Comparison of ENCODE assay signal across 8 mouse cellular contexts in the genomic region with DNA sequence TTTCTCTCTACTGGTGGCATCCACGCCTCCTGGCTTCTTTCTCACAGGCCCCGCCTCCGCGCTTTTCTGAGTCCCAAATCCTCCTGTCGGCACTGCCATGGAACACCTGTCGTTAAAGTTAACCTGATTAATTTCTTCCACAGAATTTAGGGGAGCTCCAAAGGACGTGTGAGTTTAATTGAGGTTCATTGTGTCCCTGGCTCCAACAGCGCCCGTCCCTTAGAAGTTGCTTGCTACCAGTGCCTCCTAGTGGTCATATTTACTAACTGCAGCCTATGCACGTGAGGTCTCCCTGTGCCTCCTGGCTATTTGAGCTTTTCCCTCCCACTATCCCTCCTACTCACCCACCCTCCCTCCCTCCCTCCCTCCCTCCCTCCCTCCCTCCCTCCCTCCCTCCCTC. TPM values are rescaled to one million over a fixed set of nuclear protein-coding genes. Genes with fewer than 3 reads are reported as not detected.
DNase-seq lines count a peak whose midpoint lies in the region; ATAC-seq and TF ChIP-seq lines count a peak whose summit lies in the region.

No protein-coding gene starts in this region.

- no peak overlapping the region for H3K9ac ChIP-seq in heart, adult 2 months (ENCODE audit: low read depth, low read length)
- no peak overlapping the region for H3K9ac ChIP-seq in heart, embryonic 11.5 days (ENCODE audit: low read depth, low read length)
- H3K9ac ChIP-seq in heart, embryonic 14.5 days (ENCODE audit: low read length), result no peak overlapping the region
- H3K9ac ChIP-seq in midbrain, embryonic 16.5 days (ENCODE audit: low read depth, low read length), result no peak overlapping the region

- intact Hi-C loops in heart, adult 2 months (cut with DNase I), result loop anchor here (1.0 to 2.0 kb wide), 4 partner anchors 50 to 246 kb away; a partner anchor contains a TSS

- no peak for ATAC-seq in heart, embryonic 11.5 days (replicated peaks; ENCODE audit: insufficient number of reproducible peaks, low FRiP score, low TSS enrichment)
- no peak for ATAC-seq in G1E (ENCODE audit: extremely low read depth, insufficient number of reproducible peaks, low FRiP score, poor library complexity, severe bottlenecking)
- no peak for ATAC-seq in heart, embryonic 14.5 days (ENCODE audit: insufficient number of reproducible peaks, insufficient read depth, low FRiP score, low read depth)
- no peak for ATAC-seq in midbrain, embryonic 16.5 days

- 12% methylated on average over 10 of the region's 10 CpGs for WGBS in heart, adult 2 months
- WGBS in heart, embryonic 11.5 days (ENCODE audit: insufficient replicate concordance), result 10% methylated on average over 10 of the region's 10 CpGs
- 15% methylated on average over 10 of the region's 10 CpGs for WGBS in heart, embryonic 14.5 days
- WGBS in midbrain, embryonic 16.5 days, result 12% methylated on average over 10 of the region's 10 CpGs

- DNase-seq in heart, adult 2 months, result peak; percentile 56 to 63
- DNase-seq in G1E (ENCODE audit: low spot score), result no peak
- DNase-seq in embryo, embryonic 10 days (ENCODE audit: low spot score), result peak; percentile 91
- peak; percentile 81 for DNase-seq in kidney, postnatal 14 days
- peak; percentile 69 for DNase-seq in thymus, postnatal 4 days

- H3K4me1 ChIP-seq in heart, adult 2 months (ENCODE audit: control insufficient read depth, insufficient read depth, low read length), result peaks cover 3% of the 10 kb centered on the region; the same call in 1 of the 2 replicates
- peaks cover 14% of the 10 kb centered on the region for H3K4me1 ChIP-seq in heart, embryonic 11.5 days (ENCODE audit: control insufficient read depth, insufficient read depth, low read length)
- H3K4me1 ChIP-seq in G1E (ENCODE audit: insufficient read depth, low read depth, low read length), result peaks cover 28% of the 10 kb centered on the region
- H3K4me1 ChIP-seq in heart, embryonic 14.5 days (ENCODE audit: control insufficient read depth in 2 of 2, insufficient read depth in 2 of 2, low read length in 2 of 2), result peaks cover 5 to 12% of the 10 kb centered on the region in 2 experiments; a peak in 2 of 4 replicates
- no peaks in the 10 kb centered on the region for H3K4me1 ChIP-seq in midbrain, embryonic 16.5 days (ENCODE audit: control insufficient read depth, insufficient read depth, low read length)

- no peaks in the 10 kb centered on the region for H3K9me3 ChIP-seq in heart, embryonic 11.5 days (replicated peaks; ENCODE audit: control insufficient read depth, low read length)
- H3K9me3 ChIP-seq in G1E (replicated peaks), result no peaks in the 10 kb centered on the region
- no peaks in the 10 kb centered on the region for H3K9me3 ChIP-seq in heart, embryonic 14.5 days (ENCODE audit: control insufficient read depth, low read length)
- H3K9me3 ChIP-seq in midbrain, embryonic 16.5 days (replicated peaks; ENCODE audit: control insufficient read depth, low read length, poor library complexity, severe bottlenecking), result no peaks in the 10 kb centered on the region

- H3K4me3 ChIP-seq in heart, adult 2 months, result no peak overlapping the region
- H3K4me3 ChIP-seq in heart, embryonic 11.5 days (ENCODE audit: low read depth, low read length), result no peak overlapping the region
- no peak overlapping the region for H3K4me3 ChIP-seq in G1E (ENCODE audit: low read depth, low read length)
- H3K4me3 ChIP-seq in heart, embryonic 14.5 days (ENCODE audit: control insufficient read depth in 1 of 2, insufficient read depth in 1 of 2, low read depth in 1 of 2, low read length in 2 of 2), result no peak overlapping the region
- H3K4me3 ChIP-seq in midbrain, embryonic 16.5 days (ENCODE audit: low read depth, low read length), result no peak overlapping the region

- TF ChIP-seq EP300 in heart, adult 2 months (IDR thresholded peaks at IDR 0.05; ENCODE audit: insufficient read depth, low read depth, low read length), result peak; percentile 85; the same call in 1 of the 2 replicates

- no peak overlapping the region for H3K27ac ChIP-seq in heart, adult 2 months
- H3K27ac ChIP-seq in heart, embryonic 11.5 days (ENCODE audit: low read depth, low read length), result no peak overlapping the region
- H3K27ac ChIP-seq in heart, embryonic 14.5 days (replicated peaks in 1 of 2; ENCODE audit: control insufficient read depth in 1 of 2, insufficient read depth in 1 of 2, low read depth in 2 of 2, low read length in 2 of 2), result no peak overlapping the region
- H3K27ac ChIP-seq in midbrain, embryonic 16.5 days (ENCODE audit: low read length), result no peak overlapping the region

- no peaks in the 10 kb centered on the region for H3K27me3 ChIP-seq in heart, adult 2 months (ENCODE audit: control insufficient read depth, insufficient read depth, low read length)
- peaks cover 11% of the 10 kb centered on the region for H3K27me3 ChIP-seq in heart, embryonic 11.5 days (ENCODE audit: control insufficient read depth, insufficient read depth, low read length)
- peaks cover 35% of the 10 kb centered on the region for H3K27me3 ChIP-seq in G1E (ENCODE audit: insufficient read depth, low read length)
- H3K27me3 ChIP-seq in heart, embryonic 14.5 days (ENCODE audit: control insufficient read depth, insufficient read depth, low read length), result peaks cover 17% of the 10 kb centered on the region; the same call in 1 of the 2 replicates
- H3K27me3 ChIP-seq in midbrain, embryonic 16.5 days (ENCODE audit: control insufficient read depth, insufficient read depth, low read depth, low read length), result no peaks in the 10 kb centered on the region

- no peak for TF ChIP-seq POLR2A in heart, adult 2 months (IDR thresholded peaks at IDR 0.05; ENCODE audit: insufficient read depth, low read depth, low read length)

- no peaks in the 10 kb centered on the region for H3K79me2 ChIP-seq in heart, adult 2 months (replicated peaks; ENCODE audit: control insufficient read depth, insufficient read depth, low read length)

- TF ChIP-seq CTCF in heart, adult 2 months (IDR thresholded peaks at IDR 0.05), result peak; percentile 77
- TF ChIP-seq CTCF in G1E (IDR thresholded peaks at IDR 0.05; ENCODE audit: low read depth, low read length), result peak; percentile 86

- H3K36me3 ChIP-seq in heart, adult 2 months (ENCODE audit: control insufficient read depth, insufficient read depth, low read length), result no peaks in the 10 kb centered on the region
- no peaks in the 10 kb centered on the region for H3K36me3 ChIP-seq in heart, embryonic 11.5 days (ENCODE audit: control insufficient read depth, insufficient read depth, low read length)
- H3K36me3 ChIP-seq in G1E (replicated peaks), result peaks cover 22% of the 10 kb centered on the region
- no peaks in the 10 kb centered on the region for H3K36me3 ChIP-seq in heart, embryonic 14.5 days (ENCODE audit: control insufficient read depth, insufficient read depth, low read length)
- H3K36me3 ChIP-seq in midbrain, embryonic 16.5 days (ENCODE audit: control insufficient read depth, insufficient read depth, low read length), result no peaks in the 10 kb centered on the region

- no peak overlapping the region for H3K4me2 ChIP-seq in heart, embryonic 11.5 days
- H3K4me2 ChIP-seq in heart, embryonic 14.5 days (ENCODE audit: low read length), result peak overlapping the region; percentile 27; the same call in 1 of the 2 replicates
- H3K4me2 ChIP-seq in midbrain, embryonic 16.5 days (ENCODE audit: low read length), result peak overlapping the region; percentile 34

RNA-seq across cellular contexts. Expression of a gene that starts 6.8 kb away (rescaled TPM):
- total RNA-seq in heart, adult 2 months (2021), result under 1 TPM in 1 of 2 experiments, not detected in 1; 0.27 TPM
- polyA plus RNA-seq in heart, adult 2 months (2012; rRNA removed), result 0.21 and 0.38 TPM in 2 replicates
- polyA plus RNA-seq in heart, embryonic 11.5 days (2014; fragmentation: Nextera tagmentation; extraction: Ambion mirVana), result 2.9 and 3.3 TPM in 2 replicates
- 21.8 and 23.8 TPM in 2 replicates for total RNA-seq in G1E (2014; fragmentation: Nextera tagmentation)
- 6.8 and 9.4 TPM in 2 replicates for total RNA-seq in G1E (2017)
- polyA plus RNA-seq in G1E (2012), result 47.4 and 50.3 TPM in 2 replicates
- 0.54 and 1.5 TPM in 2 replicates for polyA plus RNA-seq in heart, embryonic 14.5 days (2014; fragmentation: Nextera tagmentation; extraction: Ambion mirVana)
- 223 and 226 TPM in 2 replicates for polyA plus RNA-seq in midbrain, embryonic 16.5 days (2015; fragmentation: Nextera tagmentation; extraction: Ambion mirVana)

RNA-seq across cellular contexts. Expression of a gene that starts 7.9 kb away (rescaled TPM):
- total RNA-seq in heart, adult 2 months (2021), result 10 to 100 TPM in 1 of 2 experiments, 1 to 10 TPM in 1; 8.7 to 10.3 TPM
- polyA plus RNA-seq in heart, adult 2 months (2012; rRNA removed), result 16.3 and 18.4 TPM in 2 replicates
- 9.4 and 10.3 TPM in 2 replicates for polyA plus RNA-seq in heart, embryonic 11.5 days (2014; fragmentation: Nextera tagmentation; extraction: Ambion mirVana)
- not detected in 2 replicates for total RNA-seq in G1E (2014; fragmentation: Nextera tagmentation)
- total RNA-seq in G1E (2017), result not detected in 2 replicates
- polyA plus RNA-seq in G1E (2012), result 0.23 and 0.28 TPM in 2 replicates
- polyA plus RNA-seq in heart, embryonic 14.5 days (2014; fragmentation: Nextera tagmentation; extraction: Ambion mirVana), result 11.8 TPM in 2 replicates
- 2.5 and 2.7 TPM in 2 replicates for polyA plus RNA-seq in midbrain, embryonic 16.5 days (2015; fragmentation: Nextera tagmentation; extraction: Ambion mirVana)

RNA-seq across cellular contexts. Expression of a gene that starts 15.3 kb away (rescaled TPM):
- total RNA-seq in heart, adult 2 months (2021), result 10 to 100 TPM; 39.4 to 46.4 TPM
- 40.5 and 45.7 TPM in 2 replicates for polyA plus RNA-seq in heart, adult 2 months (2012; rRNA removed)
- 39.2 and 42.8 TPM in 2 replicates for polyA plus RNA-seq in heart, embryonic 11.5 days (2014; fragmentation: Nextera tagmentation; extraction: Ambion mirVana)
- total RNA-seq in G1E (2014; fragmentation: Nextera tagmentation) (24.4 and 33.4 TPM in 2 replicates), G1E (2017) (19.3 and 21.4 TPM in 2 replicates)
- polyA plus RNA-seq in G1E (2012), result 102 and 138 TPM in 2 replicates
- 93.5 and 98.5 TPM in 2 replicates for polyA plus RNA-seq in heart, embryonic 14.5 days (2014; fragmentation: Nextera tagmentation; extraction: Ambion mirVana)
- polyA plus RNA-seq in midbrain, embryonic 16.5 days (2015; fragmentation: Nextera tagmentation; extraction: Ambion mirVana), result 81.2 and 89.7 TPM in 2 replicates

RNA-seq across cellular contexts. Expression of a gene that starts 48.7 kb away (rescaled TPM):
- 1 to 10 TPM; 1.5 to 2.0 TPM for total RNA-seq in heart, adult 2 months (2021)
- polyA plus RNA-seq in heart, adult 2 months (2012; rRNA removed), result 0.98 and 1.00 TPM in 2 replicates
- polyA plus RNA-seq in heart, embryonic 11.5 days (2014; fragmentation: Nextera tagmentation; extraction: Ambion mirVana), result 7.0 and 8.8 TPM in 2 replicates
- total RNA-seq in G1E (2014; fragmentation: Nextera tagmentation) (not detected in 2 replicates), G1E (2017) (0.12 and 0.22 TPM in 2 replicates)
- not detected in 2 replicates for polyA plus RNA-seq in G1E (2012)
- 5.9 and 7.7 TPM in 2 replicates for polyA plus RNA-seq in heart, embryonic 14.5 days (2014; fragmentation: Nextera tagmentation; extraction: Ambion mirVana)
- 0.46 and 1.5 TPM in 2 replicates for polyA plus RNA-seq in midbrain, embryonic 16.5 days (2015; fragmentation: Nextera tagmentation; extraction: Ambion mirVana)

RNA-seq across cellular contexts. Expression of a gene that starts 58.9 kb away (rescaled TPM):
- total RNA-seq in heart, adult 2 months (2021), result 10 to 100 TPM; 63.6 to 74.6 TPM
- 123 and 138 TPM in 2 replicates for polyA plus RNA-seq in heart, adult 2 months (2012; rRNA removed)
- polyA plus RNA-seq in heart, embryonic 11.5 days (2014; fragmentation: Nextera tagmentation; extraction: Ambion mirVana), result 107 and 110 TPM in 2 replicates
- total RNA-seq in G1E (2014; fragmentation: Nextera tagmentation) (114 and 133 TPM in 2 replicates), G1E (2017) (27.8 and 31.3 TPM in 2 replicates)
- 228 and 275 TPM in 2 replicates for polyA plus RNA-seq in G1E (2012)
- polyA plus RNA-seq in heart, embryonic 14.5 days (2014; fragmentation: Nextera tagmentation; extraction: Ambion mirVana), result 105 and 114 TPM in 2 replicates
- 95.7 and 109 TPM in 2 replicates for polyA plus RNA-seq in midbrain, embryonic 16.5 days (2015; fragmentation: Nextera tagmentation; extraction: Ambion mirVana)

Comparison
In these comparisons a context has a peak if more than half of its experiments do, and no peak if none do; other contexts are left out.
1. RNA of a gene that starts 6.8 kb away (polyA plus RNA-seq): 223 to 226 TPM in midbrain, embryonic 16.5 days and 47.4 to 50.3 TPM in G1E; 2.9 to 3.3 TPM in heart, embryonic 11.5 days, 0.54 to 1.5 TPM in heart, embryonic 14.5 days and 0.21 to 0.38 TPM in heart, adult 2 months; every median in the first group is over 10 times any median in the second.